Mouse (Mus musculus) G1E (cell line): ENCODE results near the gene Qprt.

Source experiments
- CTCF ChIP-seq: IDR thresholded peaks from 2 replicates; pipeline ENCODE4 v1.5.1; 2012; ENCODE audit warnings: low read depth, low read length, inconsistent platforms, mixed read lengths
- GATA1 ChIP-seq: IDR thresholded peaks from 2 replicates; pipeline ENCODE4 v1.6.1; 2012; ENCODE audit warnings: borderline replicate concordance, low read length, inconsistent platforms, mixed read lengths
- GATA2 ChIP-seq: IDR thresholded peaks from 2 replicates; pipeline ENCODE4 v1.6.1; 2012; ENCODE audit warnings: low read depth, low read length, inconsistent platforms, borderline replicate concordance
- POLR2AphosphoS5 ChIP-seq: IDR thresholded peaks from 2 replicates; pipeline ENCODE4 v1.6.1; 2012; ENCODE audit warnings: low read depth, low read length, inconsistent platforms; ENCODE audit not compliant: insufficient replicate concordance
- TAL1 ChIP-seq: conservative IDR thresholded peaks from 2 replicates; pipeline ENCODE4 v1.6.1; 2012; ENCODE audit warnings: low read depth, low read length, inconsistent platforms, mixed read lengths

GRCm38 (mm10) chr7:127103960-127104359, 18.1 kb downstream of the Qprt start:
- TF ChIP-seq CTCF (no peak), GATA2 (no peak), POLR2AphosphoS5 (no peak), GATA1 (no peak), TAL1 (no peak)
